Mouse (Mus musculus) erythroblast, adult 5-6 weeks (primary cell): ENCODE measurements around the gene Pde2a. TPM values are rescaled to one million over a fixed set of nuclear protein-coding genes. Genes with fewer than 3 reads are reported as not detected.

ENCODE experiments used
- ATAC-seq: replicated peaks from 2 replicates; pipeline ENCODE4 v1.8.0; 2016; ENCODE audit warnings: moderate number of reproducible peaks, mild to moderate bottlenecking, moderate TSS enrichment, inconsistent platforms; ENCODE audit not compliant: poor library complexity, low FRiP score, severe bottlenecking
- total RNA-seq, 2 experiments: library from RNA; stranded (forward) in 1 of 2; stranded (reverse) in 1 of 2; fragments of 150-400 nt in 1 of 2; fragments of 200-764, 138-1000 nt in 1 of 2; gene quantifications; 2 replicates each; pipeline versions ENCODE4 v1.2.3 to v1.2.4; 2015 to 2017; ENCODE audit warnings: low replicate concordance in 2 of 2

The Pde2a gene
- total RNA-seq, 2 experiments from 2014 or later: 16.4 to 17.5 TPM

DNA sequence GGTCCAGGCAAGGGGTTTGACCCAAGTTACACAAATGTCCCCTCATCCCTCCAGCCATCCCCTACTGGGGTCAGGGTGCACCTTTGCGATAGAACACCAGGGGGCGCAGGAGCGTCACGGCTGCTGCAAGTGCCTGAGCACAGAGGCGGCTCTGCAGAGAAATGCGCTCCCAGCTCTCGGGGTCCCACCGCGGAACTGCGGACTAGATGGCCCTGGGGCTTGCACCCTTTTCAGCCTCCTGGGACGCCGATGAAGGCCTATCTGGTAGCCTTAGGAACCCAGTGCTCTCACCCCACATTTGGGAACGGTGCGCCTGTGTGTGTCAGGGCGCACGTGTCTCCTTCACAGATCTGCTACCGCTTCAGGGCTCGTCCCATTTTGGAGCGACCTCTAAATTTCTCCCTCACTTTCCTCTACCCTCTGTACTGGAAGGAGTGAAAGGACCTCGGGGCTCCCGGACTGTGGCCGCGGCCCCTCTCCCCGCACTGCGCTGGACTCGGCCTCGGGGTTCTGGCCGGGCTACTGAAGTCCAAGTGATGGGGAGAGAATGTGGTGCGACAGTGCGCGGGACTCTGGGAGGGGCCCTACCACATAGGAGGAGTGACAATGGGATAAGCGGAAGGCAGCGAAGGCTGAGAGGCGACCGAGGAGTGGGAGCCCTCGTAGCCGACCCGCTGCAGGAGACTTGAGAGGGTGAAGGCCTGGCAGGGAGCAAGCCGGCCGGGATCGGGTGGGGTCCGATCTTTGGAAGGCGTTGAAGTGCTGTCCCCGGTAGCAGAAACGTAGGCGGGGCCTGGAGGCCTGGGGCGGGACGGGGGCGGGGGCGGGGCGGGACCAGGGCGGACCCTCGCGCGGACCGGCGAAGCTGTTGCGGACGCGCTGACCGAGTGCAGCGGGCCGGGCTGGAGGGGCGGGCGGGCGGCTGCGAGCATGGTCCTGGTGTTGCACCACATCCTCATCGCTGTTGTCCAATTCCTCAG is 29.2 kb downstream of the Pde2a start:
- ATAC-seq: peak; percentile 82

DNA sequence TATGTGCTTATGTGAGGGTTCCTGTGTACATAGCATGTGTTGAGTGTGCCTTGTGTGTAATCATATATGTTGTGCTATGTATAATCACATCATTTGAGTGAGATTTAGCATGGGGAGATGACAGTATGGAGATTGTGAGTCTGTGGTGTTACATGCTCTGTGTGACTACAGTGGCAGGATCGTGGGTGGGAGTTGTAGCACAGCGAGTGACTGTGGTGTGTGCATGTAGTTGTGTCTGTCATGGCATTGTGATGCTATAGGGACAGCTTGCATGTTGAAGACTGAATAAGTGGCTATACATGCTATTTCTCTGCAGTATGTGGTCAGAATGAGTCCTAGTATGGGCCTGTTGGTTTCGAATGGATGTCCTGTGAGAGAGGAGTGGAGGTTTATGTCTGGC is 31.2 kb downstream of the Pde2a start:
- ATAC-seq: no peak

DNA sequence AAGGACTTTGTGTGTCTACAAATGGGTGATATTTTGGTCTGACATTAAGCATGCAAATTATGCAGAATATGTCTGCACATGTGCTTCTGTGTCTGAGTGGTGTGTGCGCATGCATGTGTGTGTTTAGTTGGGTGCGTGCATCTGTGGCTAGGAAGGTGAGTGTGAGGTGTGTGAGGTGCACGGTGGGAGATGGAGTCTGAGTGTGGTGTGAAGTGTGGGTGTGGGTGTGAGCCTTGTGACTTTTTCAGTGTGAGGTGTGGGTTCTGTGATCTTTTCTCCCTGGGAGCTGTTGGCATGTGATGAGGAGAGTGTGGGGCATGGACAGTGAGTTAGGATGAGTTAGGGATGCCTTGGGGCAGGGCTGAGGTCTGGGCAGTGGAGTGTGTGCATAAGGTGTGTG is 31.8 kb downstream of the Pde2a start:
- ATAC-seq: no peak

- ATAC-seq: no peak
Measured at GRCm38 (mm10) chr7:101453725-101454124, 32.2 kb downstream of the Pde2a start.

- ATAC-seq: no peak
Measured at GRCm38 (mm10) chr7:101454479-101454878, 33.0 kb downstream of the Pde2a start.

DNA sequence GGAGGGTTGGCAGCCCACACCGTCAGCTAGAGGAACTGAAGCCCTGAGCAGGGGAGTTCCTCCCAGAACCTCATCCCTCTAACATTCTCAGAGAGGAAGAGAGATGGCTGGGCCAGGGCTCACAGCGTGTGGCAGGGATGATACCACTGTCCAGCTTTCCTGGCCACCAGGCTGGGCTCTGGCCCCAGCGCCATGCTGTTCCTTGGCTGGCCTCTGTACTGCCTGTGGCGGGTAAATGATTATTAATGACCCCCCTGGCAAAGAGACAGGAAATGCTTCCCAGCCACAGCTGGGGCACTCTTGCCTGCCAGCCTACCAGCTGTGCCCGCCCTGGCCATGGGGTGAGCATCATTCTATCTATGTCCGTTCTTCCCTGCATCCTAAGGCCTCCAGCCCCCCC is 33.6 kb downstream of the Pde2a start:
- ATAC-seq: no peak

GRCm38 (mm10) chr7:101456318-101456717 is 34.8 kb downstream of the Pde2a start:
- ATAC-seq: no peak

GRCm38 (mm10) chr7:101456789-101457188 is 35.3 kb downstream of the Pde2a start:
- no peak for ATAC-seq

GRCm38 (mm10) chr7:101457283-101457682 is 35.8 kb downstream of the Pde2a start:
- ATAC-seq: no peak

DNA sequence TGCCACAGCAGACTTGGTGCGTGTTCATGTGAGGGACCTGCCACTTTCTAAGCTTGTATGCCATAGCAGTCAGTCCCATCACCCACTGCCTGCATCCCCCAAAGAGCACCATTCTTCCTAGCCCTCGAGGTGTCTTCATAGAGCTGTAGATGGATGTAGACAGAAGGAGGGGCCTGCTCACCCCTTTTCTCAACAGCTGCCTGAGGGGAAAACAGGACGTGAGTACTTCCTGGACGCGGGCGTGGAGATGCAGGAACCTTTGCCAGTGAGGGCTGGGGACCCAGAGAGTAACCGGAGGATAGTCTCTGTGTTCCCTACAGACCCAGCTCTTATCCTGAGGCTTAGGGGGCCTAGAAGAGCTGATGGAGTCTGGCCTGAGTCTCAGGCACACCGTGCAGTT is 36.3 kb downstream of the Pde2a start:
- no peak for ATAC-seq

DNA sequence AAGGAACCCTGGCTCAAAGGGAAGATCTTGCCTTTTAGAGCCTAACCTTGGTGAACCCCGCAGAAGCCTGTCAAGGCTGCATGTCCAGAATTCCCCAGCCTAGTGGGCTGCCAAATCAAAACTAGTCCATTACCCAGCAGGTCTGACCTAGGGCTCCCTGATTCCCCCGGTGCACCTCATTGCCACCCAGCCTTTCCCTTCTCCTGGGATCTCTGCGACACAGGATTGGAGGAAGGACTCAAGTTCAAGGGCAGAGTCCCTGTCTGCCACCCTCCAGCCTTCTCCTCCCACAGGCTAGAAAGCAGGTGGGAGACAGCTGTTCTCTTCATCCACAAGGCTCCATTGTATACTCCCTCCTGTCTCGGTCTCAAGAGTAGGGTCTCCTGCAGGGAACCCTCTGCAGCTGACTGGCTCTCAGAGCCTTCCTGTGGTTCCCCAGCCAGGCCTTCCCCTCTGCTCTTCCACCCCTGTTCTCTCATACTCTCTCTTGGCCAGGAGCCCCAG is 36.8 kb downstream of the Pde2a start:
- no peak for ATAC-seq

DNA sequence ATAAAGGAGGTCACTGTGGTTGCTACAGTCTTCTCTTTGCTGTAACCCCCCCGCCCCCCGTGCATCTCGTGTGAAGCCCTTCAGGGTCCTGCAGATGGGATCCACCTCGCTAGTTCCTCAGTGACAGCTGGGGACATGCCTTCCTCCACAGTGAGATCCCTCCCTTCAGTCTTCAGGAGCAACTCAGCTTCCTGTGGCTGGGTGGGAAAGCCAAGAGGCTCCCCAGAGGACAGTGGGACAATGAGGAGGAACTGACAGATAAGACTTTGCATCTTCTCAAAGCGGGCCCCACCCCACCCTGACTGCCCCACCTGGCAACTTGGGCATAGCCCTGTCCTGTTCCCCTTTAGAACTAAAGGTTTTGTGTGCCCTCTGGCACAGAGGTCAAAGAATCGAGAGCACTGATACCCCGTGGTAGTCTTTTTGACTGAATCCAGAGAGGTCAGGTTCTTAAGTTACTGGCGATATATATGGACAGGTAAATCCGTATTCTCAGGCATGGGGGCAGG is 37.9 kb downstream of the Pde2a start:
- ATAC-seq: no peak

- ATAC-seq: no peak
Measured at GRCm38 (mm10) chr7:101459923-101460607, 38.6 kb downstream of the Pde2a start.

DNA sequence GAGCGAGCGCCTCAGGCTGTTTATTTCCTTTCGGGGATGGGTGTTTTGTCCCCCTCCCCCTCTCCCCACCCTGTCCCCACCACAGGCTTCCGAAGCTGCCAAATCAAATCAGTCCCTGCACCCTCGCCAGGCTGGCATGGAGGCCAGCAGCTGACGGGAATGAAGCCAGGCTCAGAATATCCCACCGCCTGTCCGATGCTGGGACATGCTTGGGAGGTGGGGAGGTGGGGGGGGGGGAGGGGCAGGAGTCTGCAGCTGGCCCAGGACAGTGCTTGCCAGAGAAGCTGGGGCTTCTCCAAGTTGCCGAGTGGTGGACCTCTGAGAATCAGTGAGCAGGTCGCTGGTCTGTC is 39.1 kb downstream of the Pde2a start:
- ATAC-seq: no peak

GRCm38 (mm10) chr7:101461571-101461970 is 40.1 kb downstream of the Pde2a start:
- ATAC-seq: no peak

- ATAC-seq: no peak
Measured at GRCm38 (mm10) chr7:101462327-101463068, 41.0 kb downstream of the Pde2a start.

DNA sequence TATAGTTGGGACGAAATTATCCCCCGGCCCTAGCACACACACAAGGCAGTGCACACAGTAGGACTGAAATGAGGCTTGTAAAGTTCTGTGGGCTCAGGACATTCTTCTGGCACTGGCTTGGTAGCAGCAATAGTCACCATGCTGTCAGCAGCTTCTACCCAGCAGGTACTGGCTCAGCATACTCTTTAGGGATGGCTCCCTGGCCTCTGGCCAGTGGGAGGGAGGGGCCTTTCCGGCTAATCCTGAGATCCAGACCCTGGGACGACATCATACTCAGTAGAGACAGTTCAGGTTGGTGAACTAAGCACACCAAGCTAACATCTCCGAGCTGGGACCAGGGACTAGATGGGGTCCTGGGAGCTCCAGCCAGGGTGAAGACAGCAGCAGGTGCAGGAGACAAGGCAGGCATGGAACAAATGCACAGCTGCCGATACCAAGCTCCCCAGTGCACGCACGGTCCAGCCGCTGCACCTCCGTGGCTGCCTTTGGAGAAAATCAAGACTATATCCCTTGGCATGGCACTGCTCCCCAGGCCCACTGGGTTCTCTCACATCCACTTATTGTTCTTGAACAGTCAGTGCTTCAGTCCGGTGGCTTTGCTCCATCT is 42.3 kb downstream of the Pde2a start:
- ATAC-seq: no peak

DNA sequence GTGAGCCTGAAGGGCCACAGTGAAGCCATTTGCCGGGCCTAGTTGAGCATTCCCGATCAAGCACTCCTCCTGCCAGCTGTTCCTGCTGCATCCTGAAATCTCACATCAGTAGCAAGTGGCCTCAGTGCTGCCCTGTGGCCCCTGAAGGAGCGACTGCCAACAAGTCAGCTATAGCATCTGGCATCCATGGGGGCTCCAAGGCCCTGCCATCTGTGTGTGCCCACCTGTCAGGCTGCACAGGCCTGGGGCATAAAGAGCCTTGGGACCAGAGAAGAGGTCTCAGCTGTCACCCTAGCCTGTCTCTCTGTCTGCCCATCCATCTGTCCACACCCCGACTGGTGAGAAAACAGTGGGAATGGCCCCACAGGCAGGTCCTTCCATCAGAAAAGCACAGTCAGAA is 43.4 kb downstream of the Pde2a start:
- no peak for ATAC-seq

- ATAC-seq: no peak
Measured at GRCm38 (mm10) chr7:101465392-101465791, 43.9 kb downstream of the Pde2a start.
